Mouse (Mus musculus): ENCODE measurements around the gene Slc12a8.

GRCm38 (mm10) chr16:33606691-33607532 is 89.8 kb downstream of the Slc12a8 start:
- TF ChIP-seq CHD2 (IDR thresholded peaks at IDR 0.05; ENCODE audit: low read depth, low read length) (no peak), ZC3H11A (IDR thresholded peaks at IDR 0.05; ENCODE audit: borderline replicate concordance, low read depth, low read length) (no peak), ZNF384 (IDR thresholded peaks at IDR 0.05; ENCODE audit: low read depth, low read length) (no peak)

Measured in ES-E14 (cell line).